23 mouse cellular contexts compared by ENCODE assay signal in the genomic region with DNA sequence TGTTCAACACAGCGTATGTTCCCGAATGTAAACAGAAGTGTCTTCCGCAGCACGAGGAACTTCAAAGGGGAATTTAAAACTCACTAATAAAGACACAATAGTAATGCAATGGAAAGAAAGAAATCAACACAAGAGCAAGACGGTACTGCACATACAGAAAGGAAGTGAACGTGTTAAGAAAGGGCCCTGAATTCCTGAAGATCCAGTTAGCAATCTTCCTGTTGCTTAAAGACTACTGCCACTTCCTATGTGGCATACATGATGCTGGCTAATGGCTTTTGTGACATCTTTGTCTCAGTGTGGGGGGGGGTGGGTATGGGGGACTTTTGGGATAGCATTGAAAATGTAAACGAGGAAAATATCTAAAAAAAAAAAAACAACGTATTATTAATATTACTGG. TPM values are rescaled to one million over a fixed set of nuclear protein-coding genes. Genes with fewer than 3 reads are reported as not detected.
DNase-seq lines count a peak whose midpoint lies in the region; ATAC-seq lines count a peak whose summit lies in the region.
"Had no signal": no experiment of that assay in that cellular context is flagged by ENCODE, and none has a peak within 500 bp of the region (broad histone marks: within the 10 kb centered on the region; RNA-seq: fewer than 3 reads in every experiment).

No protein-coding gene starts in this region.

- H3K9me3 ChIP-seq in lung, embryonic 15.5 days = no peaks in the 10 kb centered on the region
- no peaks in the 10 kb centered on the region for H3K9me3 ChIP-seq in midbrain, embryonic 11.5 days (ENCODE audit: control insufficient read depth, low read length)
- H3K9me3 ChIP-seq in midbrain, embryonic 13.5 days = no peaks in the 10 kb centered on the region
- H3K9me3 ChIP-seq: embryonic facial prominence, embryonic 10.5 days; embryonic facial prominence, embryonic 12.5 days; forebrain, embryonic 13.5 days; forebrain, embryonic 15.5 days had no signal

- WGBS in lung, embryonic 15.5 days = 56% methylated on average over 8 of the region's 8 CpGs
- WGBS in midbrain, embryonic 11.5 days = 85% methylated on average over 8 of the region's 8 CpGs
- WGBS in midbrain, embryonic 13.5 days = 80% methylated on average over 8 of the region's 8 CpGs

- peak overlapping the region; percentile 52 for H3K27ac ChIP-seq in lung, embryonic 15.5 days
- H3K27ac ChIP-seq in midbrain, embryonic 11.5 days (ENCODE audit: low read depth, low read length) = no peak overlapping the region
- H3K27ac ChIP-seq in midbrain, embryonic 13.5 days = no peak overlapping the region
- H3K27ac ChIP-seq: embryonic facial prominence, embryonic 12.5 days; forebrain, embryonic 13.5 days; forebrain, embryonic 15.5 days had no signal

- H3K27me3 ChIP-seq in lung, embryonic 15.5 days = no peaks in the 10 kb centered on the region
- no peaks in the 10 kb centered on the region for H3K27me3 ChIP-seq in midbrain, embryonic 11.5 days (ENCODE audit: control insufficient read depth, insufficient read depth, low read length)
- H3K27me3 ChIP-seq in midbrain, embryonic 13.5 days = no peaks in the 10 kb centered on the region
- H3K27me3 ChIP-seq: embryonic facial prominence, embryonic 12.5 days; forebrain, embryonic 13.5 days; forebrain, embryonic 15.5 days had no signal

- no peak for ATAC-seq in lung, embryonic 15.5 days (ENCODE audit: borderline replicate concordance, extremely low read depth, low FRiP score, low TSS enrichment)
- ATAC-seq in midbrain, embryonic 11.5 days (ENCODE audit: low FRiP score) = no peak
- no peak for ATAC-seq in midbrain, embryonic 13.5 days
- peak; percentile 49 for ATAC-seq in megakaryocyte, adult 5-6 weeks (ENCODE audit: poor library complexity, severe bottlenecking)
- ATAC-seq: activated CD4-positive, CD25-positive, alpha-beta regulatory T cell, adult 4 months; forebrain, embryonic 13.5 days; forebrain, embryonic 15.5 days; forebrain, postnatal 0 days; Patski had no signal

- no peak overlapping the region for H3K4me3 ChIP-seq in lung, embryonic 15.5 days
- H3K4me3 ChIP-seq in midbrain, embryonic 11.5 days (ENCODE audit: low read depth, low read length) = no peak overlapping the region
- no peak overlapping the region for H3K4me3 ChIP-seq in midbrain, embryonic 13.5 days (replicated peaks)
- H3K4me3 ChIP-seq: embryonic facial prominence, embryonic 10.5 days; embryonic facial prominence, embryonic 12.5 days; forebrain, embryonic 13.5 days; forebrain, embryonic 15.5 days had no signal

- H3K4me1 ChIP-seq in lung, embryonic 15.5 days = peaks cover 16% of the 10 kb centered on the region
- 0 out of 2 replicates have a peak, but pooled peaks cover 5% of the 10 kb centered on the region for H3K4me1 ChIP-seq in midbrain, embryonic 11.5 days (ENCODE audit: control insufficient read depth, insufficient read depth, low read length)
- H3K4me1 ChIP-seq in midbrain, embryonic 13.5 days (replicated peaks) = peaks cover 11% of the 10 kb centered on the region
- H3K4me1 ChIP-seq: embryonic facial prominence, embryonic 12.5 days; forebrain, embryonic 15.5 days had no signal

- no peak for DNase-seq in lung, postnatal 25 days (ENCODE audit: low spot score)
- DNase-seq in midbrain, embryonic 11.5 days (ENCODE audit: low spot score, missing footprints) = peak; percentile 45
- DNase-seq in embryo, embryonic 10 days (ENCODE audit: low spot score) = no peak
- DNase-seq in cerebellum, adult 11 months = no peak
- DNase-seq: adrenal gland, adult 8-10 months; adrenal gland, postnatal 14 days; adrenal gland, postnatal 36 days; cerebellum, adult 18-20 months; cerebellum, adult 8-10 months; cerebellum, adult 9-11 months; cerebellum, postnatal 14 days; cerebellum, postnatal 36 days; forebrain, postnatal 0 days had no signal

- H3K9ac ChIP-seq in lung, embryonic 15.5 days = no peak overlapping the region
- H3K9ac ChIP-seq in midbrain, embryonic 11.5 days (ENCODE audit: low read length) = no peak overlapping the region
- H3K9ac ChIP-seq in midbrain, embryonic 13.5 days (replicated peaks) = no peak overlapping the region
- H3K9ac ChIP-seq: embryonic facial prominence, embryonic 12.5 days; forebrain, embryonic 13.5 days; forebrain, embryonic 15.5 days; forebrain, postnatal 0 days had no signal

- H3K36me3 ChIP-seq in lung, embryonic 15.5 days = no peaks in the 10 kb centered on the region
- H3K36me3 ChIP-seq in midbrain, embryonic 11.5 days (ENCODE audit: control insufficient read depth, insufficient read depth, low read length) = no peaks in the 10 kb centered on the region
- no peaks in the 10 kb centered on the region for H3K36me3 ChIP-seq in midbrain, embryonic 13.5 days
- H3K36me3 ChIP-seq: embryonic facial prominence, embryonic 12.5 days; forebrain, embryonic 15.5 days had no signal

- H3K4me2 ChIP-seq in lung, embryonic 15.5 days = no peak overlapping the region
- no peak overlapping the region for H3K4me2 ChIP-seq in midbrain, embryonic 11.5 days
- H3K4me2 ChIP-seq in midbrain, embryonic 13.5 days (replicated peaks) = no peak overlapping the region
- H3K4me2 ChIP-seq: embryonic facial prominence, embryonic 12.5 days; forebrain, embryonic 13.5 days; forebrain, embryonic 15.5 days had no signal

RNA-seq across cellular contexts. Expression of gene Cped1, which starts 50.7 kb away (rescaled TPM):
- 24.3 and 25.0 TPM in 2 replicates for polyA plus RNA-seq in lung, embryonic 15.5 days (2015; fragmentation: Nextera tagmentation; extraction: Ambion mirVana)
- polyA plus RNA-seq in midbrain, embryonic 11.5 days (2014; fragmentation: Nextera tagmentation; extraction: Ambion mirVana) = 9.6 and 12.9 TPM in 2 replicates
- 2.8 and 3.2 TPM in 2 replicates for polyA plus RNA-seq in midbrain, embryonic 13.5 days (2015; fragmentation: Nextera tagmentation; extraction: Ambion mirVana)
- total RNA-seq in megakaryocyte, adult 5-6 weeks (2015) = 0.22 and 1.3 TPM in 2 replicates
- 0.99 and 1.3 TPM in 2 replicates for total RNA-seq in megakaryocyte, adult 5-6 weeks (2017)
- total RNA-seq: MEL had no signal
